Mouse (Mus musculus): ENCODE data around the gene Herpud1. TPM values are rescaled to one million over a fixed set of nuclear protein-coding genes. Genes with fewer than 3 reads are reported as not detected.

Herpud1 gene
- total and polyA plus RNA-seq, 3 experiments, result 216 to 349 (median 272) TPM

DNA sequence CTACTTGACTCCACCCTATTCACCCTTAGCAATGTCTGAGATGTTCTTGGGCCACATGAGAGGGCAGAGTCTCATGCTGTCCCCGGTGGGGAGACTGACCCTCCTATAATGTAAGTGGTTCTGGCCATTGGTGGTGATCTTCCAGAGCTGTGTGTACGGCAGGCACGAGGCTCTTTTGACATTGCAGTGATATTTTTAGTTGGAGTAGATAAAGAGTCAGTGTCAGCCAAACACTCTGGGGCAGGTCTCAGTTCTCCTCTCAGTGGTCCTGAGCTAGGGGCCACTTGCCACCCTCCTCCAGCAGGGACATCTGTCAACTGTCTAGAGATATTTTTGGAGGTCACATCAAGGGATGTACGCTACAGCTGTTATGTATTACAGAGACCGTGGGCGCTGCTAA is 29.0 kb upstream of the Herpud1 start:
- Histone ChIP-seq H3K79me2 (replicated peaks; ENCODE audit: control insufficient read depth, insufficient read depth, low read length) (no peaks in the 10 kb centered on the region), H3K27me3 (ENCODE audit: control insufficient read depth, insufficient read depth, low read length) (no peaks in the 10 kb centered on the region), H3K36me3 (ENCODE audit: control insufficient read depth, insufficient read depth, low read length) (no peaks in the 10 kb centered on the region), H3K4me3 (no peak overlapping the region), H3K27ac (peak overlapping the region; percentile 83), H3K4me1 (ENCODE audit: control insufficient read depth, insufficient read depth, low read length) (peaks cover 23% of the 10 kb centered on the region), H3K9ac (ENCODE audit: low read depth, low read length) (peak overlapping the region; percentile 1; the same call in 1 of the 2 replicates)
- WGBS, result 50% methylated on average over 6 of the region's 6 CpGs
- TF ChIP-seq CTCF (IDR thresholded peaks at IDR 0.05) (no peak), EP300 (IDR thresholded peaks at IDR 0.05; ENCODE audit: insufficient read depth, low read depth, low read length) (peak; percentile 89)
- DNase-seq, result peak in 1 of 2 experiments; percentile 49
- intact Hi-C loops (cut with DNase I), result no loop called here

DNA sequence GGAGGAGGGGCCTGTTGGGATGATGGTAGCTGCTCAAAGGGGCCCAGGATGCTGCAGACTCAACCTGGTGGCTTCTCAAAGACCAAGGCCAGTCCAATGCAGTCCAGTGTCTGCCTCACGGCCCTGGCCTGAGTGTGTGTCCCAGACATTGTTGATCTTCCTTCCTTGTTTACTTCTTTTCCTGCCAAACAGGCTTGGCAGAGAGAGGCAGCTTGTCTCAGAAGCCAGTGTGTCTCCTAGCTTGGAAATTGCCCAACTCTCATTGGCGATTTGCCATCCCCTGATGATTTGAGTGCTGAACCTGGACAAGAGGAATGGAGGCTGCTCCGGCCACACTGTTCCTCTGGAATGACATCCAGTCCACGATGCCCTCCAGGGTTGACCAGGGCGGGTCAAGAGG is 27.7 kb upstream of the Herpud1 start:
- WGBS, result 19% methylated on average over 5 of the region's 5 CpGs
- peaks cover 30% of the 10 kb centered on the region for H3K4me1 ChIP-seq (ENCODE audit: control insufficient read depth, insufficient read depth, low read length)
- peak overlapping the region; percentile 83 for H3K27ac ChIP-seq
- H3K79me2 ChIP-seq (replicated peaks; ENCODE audit: control insufficient read depth, insufficient read depth, low read length), result no peaks in the 10 kb centered on the region
- peak; percentile 82 to 85 for DNase-seq
- no peak overlapping the region for H3K4me3 ChIP-seq
- H3K36me3 ChIP-seq (ENCODE audit: control insufficient read depth, insufficient read depth, low read length), result no peaks in the 10 kb centered on the region
- TF ChIP-seq POLR2A (IDR thresholded peaks at IDR 0.05; ENCODE audit: insufficient read depth, low read depth, low read length) (no peak), EP300 (IDR thresholded peaks at IDR 0.05; ENCODE audit: insufficient read depth, low read depth, low read length) (peak; percentile 85)
- no peak overlapping the region for H3K9ac ChIP-seq (ENCODE audit: low read depth, low read length)
- intact Hi-C loops (cut with DNase I), result no loop called here
- H3K27me3 ChIP-seq (ENCODE audit: control insufficient read depth, insufficient read depth, low read length), result no peaks in the 10 kb centered on the region

DNA sequence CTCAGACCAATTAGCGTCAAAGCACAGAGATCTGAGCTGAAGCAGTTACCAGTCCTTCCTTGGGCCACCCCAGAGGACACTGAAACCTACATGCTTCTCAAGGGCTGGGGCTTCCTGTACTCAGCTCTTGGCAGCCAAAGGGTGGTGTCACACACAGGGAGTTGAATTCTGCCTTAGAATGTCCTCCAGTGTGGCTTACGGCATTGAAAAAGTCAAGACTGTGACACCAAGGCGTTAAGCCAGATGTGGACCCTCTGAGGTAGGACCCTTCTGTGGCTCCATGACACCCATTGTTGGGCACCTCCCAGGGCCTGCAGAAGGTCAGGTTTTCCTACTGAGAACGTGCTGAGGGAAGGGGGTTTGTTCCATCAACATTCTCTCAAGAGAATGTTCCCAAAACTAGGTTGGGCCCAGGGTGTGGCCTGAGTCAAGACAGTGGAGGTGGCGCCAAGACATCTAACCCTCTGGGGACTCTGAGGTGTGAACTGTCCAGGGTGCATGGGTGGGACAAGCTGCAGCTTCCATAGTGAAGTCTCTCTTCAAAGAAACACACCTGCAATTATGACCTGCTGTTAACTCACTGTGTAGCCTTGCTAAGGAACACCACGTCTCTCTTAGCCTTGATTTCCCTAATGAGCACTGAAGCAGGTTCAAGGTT is 24.3 kb upstream of the Herpud1 start:
- 0 out of 2 replicates have a peak, but pooled peaks cover 2% of the 10 kb centered on the region for H3K36me3 ChIP-seq (ENCODE audit: control insufficient read depth, insufficient read depth, low read length)
- H3K4me1 ChIP-seq (ENCODE audit: control insufficient read depth, insufficient read depth, low read length), result peaks cover 32% of the 10 kb centered on the region
- intact Hi-C loops (cut with DNase I), result loop anchor here (2.0 kb wide), 1 partner anchor 15 kb away; no protein-coding TSS in a partner anchor
- TF ChIP-seq EP300 (IDR thresholded peaks at IDR 0.05; ENCODE audit: insufficient read depth, low read depth, low read length) (no peak), POLR2A (IDR thresholded peaks at IDR 0.05; ENCODE audit: insufficient read depth, low read depth, low read length) (peak; percentile 40; the same call in 1 of the 2 replicates), CTCF (IDR thresholded peaks at IDR 0.05) (no peak)
- no peaks in the 10 kb centered on the region for H3K79me2 ChIP-seq (replicated peaks; ENCODE audit: control insufficient read depth, insufficient read depth, low read length)
- DNase-seq, result peak; percentile 47 to 55
- no peak overlapping the region for H3K4me3 ChIP-seq
- WGBS, result 66% methylated on average over 6 of the region's 6 CpGs
- no peak overlapping the region for H3K9ac ChIP-seq (ENCODE audit: low read depth, low read length)
- peak overlapping the region; percentile 97 for H3K27ac ChIP-seq
- H3K27me3 ChIP-seq (ENCODE audit: control insufficient read depth, insufficient read depth, low read length), result no peaks in the 10 kb centered on the region

DNA sequence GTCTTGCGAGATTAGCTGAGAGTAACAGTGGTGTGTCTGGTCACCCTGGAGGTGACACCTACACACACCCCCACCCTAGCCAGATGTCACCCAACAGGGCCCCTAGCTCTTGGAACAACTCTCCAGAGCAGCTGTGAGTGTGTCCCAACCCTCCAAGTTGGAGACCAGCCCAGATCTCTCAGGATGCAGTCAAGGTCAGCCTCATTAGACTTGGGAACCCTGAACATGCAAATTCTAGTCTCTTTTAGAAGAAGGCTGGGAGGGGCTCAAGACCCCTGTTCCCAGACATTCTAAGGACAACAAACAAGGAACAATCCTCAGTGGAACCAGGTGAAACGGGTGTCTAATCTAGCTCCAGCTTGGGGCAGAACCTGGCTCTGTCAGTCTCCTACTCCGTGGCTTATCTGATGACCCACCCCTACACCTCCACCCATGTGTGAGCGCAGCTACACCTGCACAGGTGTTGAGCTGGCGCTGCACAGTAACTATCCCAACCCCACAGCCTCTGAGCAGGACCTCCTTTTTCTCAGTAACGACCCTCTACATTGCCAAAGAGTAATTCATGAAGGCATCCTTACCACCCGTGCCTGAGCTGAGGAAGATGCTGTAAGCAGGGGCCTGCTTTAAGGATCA is 23.5 kb upstream of the Herpud1 start:
- peak overlapping the region; percentile 97 for H3K27ac ChIP-seq
- 0 out of 2 replicates have a peak, but pooled peaks cover 2% of the 10 kb centered on the region for H3K36me3 ChIP-seq (ENCODE audit: control insufficient read depth, insufficient read depth, low read length)
- peak overlapping the region; percentile 37; the same call in 1 of the 2 replicates for H3K4me3 ChIP-seq
- H3K4me1 ChIP-seq (ENCODE audit: control insufficient read depth, insufficient read depth, low read length), result peaks cover 31% of the 10 kb centered on the region
- no peaks in the 10 kb centered on the region for H3K27me3 ChIP-seq (ENCODE audit: control insufficient read depth, insufficient read depth, low read length)
- peak; percentile 71 to 78 for DNase-seq
- H3K79me2 ChIP-seq (replicated peaks; ENCODE audit: control insufficient read depth, insufficient read depth, low read length), result no peaks in the 10 kb centered on the region
- WGBS, result 44% methylated on average over 7 of the region's 7 CpGs
- TF ChIP-seq CTCF (IDR thresholded peaks at IDR 0.05) (no peak), EP300 (IDR thresholded peaks at IDR 0.05; ENCODE audit: insufficient read depth, low read depth, low read length) (peak; percentile 62; the same call in 1 of the 2 replicates)
- H3K9ac ChIP-seq (ENCODE audit: low read depth, low read length), result peak overlapping the region; percentile 56
- intact Hi-C loops (cut with DNase I), result loop anchor here (1.0 to 2.0 kb wide), 2 partner anchors 14 to 25 kb away; no protein-coding TSS in a partner anchor

DNA sequence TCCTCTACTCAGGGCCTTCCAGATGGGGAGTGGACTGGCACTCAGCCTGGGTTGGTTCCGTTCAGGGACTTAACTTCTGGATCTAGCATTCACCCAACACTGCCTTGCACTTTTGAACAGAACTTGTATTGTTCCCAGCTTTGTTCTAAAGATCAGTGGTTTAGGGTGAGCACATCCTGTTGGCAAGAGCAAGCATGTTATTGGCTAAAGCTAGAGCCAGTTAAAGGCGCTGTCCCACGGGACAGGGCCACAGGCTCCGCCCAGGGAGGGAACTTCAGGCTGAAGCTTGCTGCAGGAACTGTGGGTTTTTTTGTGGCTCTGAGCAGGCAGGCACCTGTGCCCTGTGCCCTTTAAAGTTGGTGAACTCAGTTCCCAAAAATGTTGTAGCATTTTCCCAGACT is 22.9 kb upstream of the Herpud1 start:
- intact Hi-C loops (cut with DNase I), result loop anchor here (1.0 to 2.0 kb wide), 2 partner anchors 14 to 24 kb away; no protein-coding TSS in a partner anchor
- H3K4me1 ChIP-seq (ENCODE audit: control insufficient read depth, insufficient read depth, low read length), result peaks cover 29% of the 10 kb centered on the region

More for the DNA sequence above, 22.9 kb upstream of the Herpud1 start:
- Histone ChIP-seq H3K4me3 (peak overlapping the region; percentile 37; the same call in 1 of the 2 replicates), H3K27ac (peak overlapping the region; percentile 97), H3K9ac (ENCODE audit: low read depth, low read length) (peak overlapping the region; percentile 56), H3K27me3 (ENCODE audit: control insufficient read depth, insufficient read depth, low read length) (no peaks in the 10 kb centered on the region), H3K79me2 (replicated peaks; ENCODE audit: control insufficient read depth, insufficient read depth, low read length) (no peaks in the 10 kb centered on the region), H3K36me3 (ENCODE audit: control insufficient read depth, insufficient read depth, low read length) (0 out of 2 replicates have a peak, but pooled peaks cover 2% of the 10 kb centered on the region)
- DNase-seq, result peak; percentile 87 to 92
- TF ChIP-seq POLR2A (IDR thresholded peaks at IDR 0.05; ENCODE audit: insufficient read depth, low read depth, low read length) (peak; percentile 96), EP300 (IDR thresholded peaks at IDR 0.05; ENCODE audit: insufficient read depth, low read depth, low read length) (peak; percentile 86), CTCF (IDR thresholded peaks at IDR 0.05) (no peak)
- WGBS, result 4% methylated on average over 4 of the region's 4 CpGs
